ENCODE assay signal across 32 mouse cellular contexts in genomic region chr13:55398088-55398487, GRCm38 (mm10). TPM values are rescaled to one million over a fixed set of nuclear protein-coding genes. Genes with fewer than 3 reads are reported as not detected.
A peak's percentile ranks its signal among the peaks of the same experiment; 100 is the strongest.
DNase-seq lines count a peak whose midpoint lies in the region; ATAC-seq lines count a peak whose summit lies in the region.
"Had no signal": no experiment of that assay in that cellular context is flagged by ENCODE, and none has a peak within 500 bp of the region (broad histone marks: within the 10 kb centered on the region; RNA-seq: fewer than 3 reads in every experiment).

Slc34a1 (plus strand) TSS chr13:55398187.

- WGBS in kidney, embryonic 16.5 days: 72% methylated on average over 1 of the region's 1 CpGs

- ATAC-seq in kidney, embryonic 16.5 days (ENCODE audit: low FRiP score, low TSS enrichment): no peak
- ATAC-seq in common myeloid progenitor, adult 5-6 weeks (replicated peaks; ENCODE audit: low read depth, poor library complexity, severe bottlenecking): peak; percentile 50
- ATAC-seq: CD4-positive, CD25-positive, alpha-beta regulatory T cell, adult 4 months; forebrain, embryonic 14.5 days; forebrain, postnatal 0 days; hindbrain, embryonic 16.5 days had no signal

- H3K36me3 ChIP-seq in kidney, embryonic 16.5 days (ENCODE audit: insufficient read depth, low read length): no peaks in the 10 kb centered on the region
- H3K36me3 ChIP-seq: forebrain, embryonic 10.5 days; heart, embryonic 12.5 days; heart, embryonic 15.5 days; hindbrain, embryonic 10.5 days; hindbrain, embryonic 13.5 days had no signal

- no peak within 1 kb of the TSS for H3K27ac ChIP-seq in kidney, embryonic 16.5 days (ENCODE audit: low read length)
- H3K27ac ChIP-seq: forebrain, embryonic 10.5 days; gastrocnemius, adult 2 months; heart, embryonic 15.5 days; hindbrain, embryonic 10.5 days; hindbrain, embryonic 13.5 days had no signal

- H3K4me1 ChIP-seq in kidney, embryonic 16.5 days (ENCODE audit: insufficient read depth, low read length): no peaks in the 10 kb centered on the region
- H3K4me1 ChIP-seq: heart, embryonic 12.5 days; heart, embryonic 15.5 days had no signal

- no peak within 1 kb of the TSS for H3K9ac ChIP-seq in kidney, embryonic 16.5 days (replicated peaks; ENCODE audit: low read length)
- H3K9ac ChIP-seq: forebrain, postnatal 0 days; heart, embryonic 12.5 days; heart, embryonic 15.5 days; hindbrain, embryonic 13.5 days had no signal

- no peak within 1 kb of the TSS for H3K4me2 ChIP-seq in kidney, embryonic 16.5 days (replicated peaks; ENCODE audit: low read depth, low read length)
- H3K4me2 ChIP-seq: heart, embryonic 12.5 days; heart, embryonic 15.5 days; hindbrain, embryonic 13.5 days had no signal

- H3K4me3 ChIP-seq in kidney, embryonic 16.5 days (ENCODE audit: low read length): no peak within 1 kb of the TSS
- H3K4me3 ChIP-seq: forebrain, embryonic 10.5 days; gastrocnemius, adult 2 months; heart, embryonic 12.5 days; heart, embryonic 15.5 days; hindbrain, embryonic 10.5 days; hindbrain, embryonic 13.5 days had no signal

- no peaks in the 10 kb centered on the region; the same call in 1 of the 2 replicates for H3K27me3 ChIP-seq in kidney, embryonic 16.5 days (ENCODE audit: insufficient read depth, low read length)

- DNase-seq in kidney, adult 9 months: peak; percentile 27
- no peak for DNase-seq in kidney, postnatal 10 days
- DNase-seq in kidney, postnatal 25 days: no peak
- DNase-seq in right cerebral cortex, adult 18-20 months: no peak
- no peak for DNase-seq in adrenal gland, postnatal 14 days
- DNase-seq: adrenal gland, adult 2 months; adrenal gland, postnatal 25 days; cerebellum, adult 11-12 months; cerebellum, adult 8-10 months; cerebellum, postnatal 10 days; cerebellum, postnatal 36 days; forebrain, postnatal 0 days; gastrocnemius, adult 2 months; gastrocnemius, postnatal 14 days; heart, adult 18-20 months; heart, postnatal 10 days; heart, postnatal 36 days had no signal

- H3K9me3 ChIP-seq in kidney, embryonic 16.5 days (ENCODE audit: low read length): no peaks in the 10 kb centered on the region
- H3K9me3 ChIP-seq: forebrain, embryonic 10.5 days; heart, embryonic 12.5 days; heart, embryonic 15.5 days; hindbrain, embryonic 10.5 days; hindbrain, embryonic 13.5 days had no signal

RNA-seq across cellular contexts. Expression of gene Slc34a1, which starts in this region (rescaled TPM):
- polyA plus RNA-seq in kidney, embryonic 16.5 days (2015; fragmentation: Nextera tagmentation; extraction: Ambion mirVana): 366 and 385 TPM in 2 replicates
- not detected in 2 replicates for total RNA-seq in common myeloid progenitor, adult 5-6 weeks (2017)
- 0.33 TPM in 1 of 2 replicates, not detected in the other for total RNA-seq in adrenal gland, postnatal 14 days (2021)
- total RNA-seq: adrenal gland, postnatal 25 days; gastrocnemius, adult 2 months; gastrocnemius, postnatal 14 days; gastrocnemius, postnatal 4 days; heart, adult 18-20 months; heart, postnatal 10 days; heart, postnatal 36 days; MEL had no signal
- polyA plus RNA-seq: adrenal gland, adult 2 months; C2C12; CD4-positive, CD25-positive, alpha-beta regulatory T cell, adult 4 months; embryonic facial prominence, embryonic 11.5 days; embryonic facial prominence, embryonic 14.5 days; forebrain, embryonic 10.5 days; forebrain, embryonic 14.5 days; forebrain, postnatal 0 days; heart, embryonic 12.5 days; heart, embryonic 15.5 days; hindbrain, embryonic 13.5 days; hindbrain, embryonic 16.5 days had no signal

Comparison
In these comparisons a context has a peak if more than half of its experiments do, and no peak if none do; other contexts are left out.
1. Peak in ATAC-seq in common myeloid progenitor, adult 5-6 weeks; RNA of the gene not detected or under 1 TPM.